Mouse (Mus musculus) hematopoietic stem cell, adult 5-6 weeks (primary cell): ENCODE measurements at regions not wholly inside any gene's neighbourhood (a gene's known extent, or its start where the extent isn't known, plus 50 kb on each side); places are given as distances from the start of the nearest gene placed in this dataset.

Source experiments
- ATAC-seq, 2 experiments: fragments of 125-278 bp in 1 of 2; replicated peaks in 1 of 2; 2 replicates each; pipeline ENCODE4 v1.8.0; 2016 to 2017; ENCODE audit warnings: inconsistent platforms in 2 of 2, mild to moderate bottlenecking in 2 of 2, moderate number of reproducible peaks in 2 of 2, low read depth in 1 of 2, moderate TSS enrichment in 1 of 2; ENCODE audit not compliant: low FRiP score in 2 of 2, poor library complexity in 2 of 2, severe bottlenecking in 2 of 2, insufficient read depth in 1 of 2, low TSS enrichment in 1 of 2

DNA sequence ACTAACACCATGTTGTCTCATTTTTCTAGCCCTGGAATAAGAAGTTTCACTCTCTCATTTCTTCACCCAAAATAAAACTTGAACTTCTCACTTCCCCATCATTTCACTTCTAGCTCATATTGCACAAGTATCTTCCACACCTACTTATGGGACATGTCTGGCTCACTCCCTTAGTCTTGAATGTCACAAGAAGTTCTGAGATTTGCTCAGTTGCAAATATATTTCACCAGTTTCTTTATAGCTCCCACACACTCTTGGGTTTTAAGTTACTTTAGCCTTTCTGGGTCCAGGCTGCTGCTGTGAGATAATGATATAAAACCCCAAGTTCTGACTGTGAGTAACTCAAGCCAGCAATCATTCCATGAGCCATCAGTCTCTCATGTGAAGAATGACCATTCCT lies 350.0 kb upstream of the Plxna2 start:
- no peak for ATAC-seq

DNA sequence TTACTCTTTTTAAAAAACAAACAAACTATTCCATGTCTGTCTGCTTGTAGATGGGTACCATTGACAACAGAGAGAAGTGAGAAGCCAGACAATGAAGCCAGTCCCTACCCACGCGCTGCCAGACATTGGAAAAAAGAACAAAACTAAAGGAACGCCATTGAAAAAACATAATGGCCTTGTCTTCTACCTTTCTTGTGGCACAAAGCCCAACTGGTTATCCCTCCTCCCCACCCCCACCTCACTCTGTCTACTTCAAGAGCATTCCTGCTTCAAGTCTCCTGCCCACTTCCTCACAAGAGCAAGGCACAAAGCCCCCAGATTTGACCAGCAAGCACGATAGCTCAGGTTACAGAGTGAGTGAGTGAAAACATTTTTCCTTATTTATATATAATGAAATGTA lies 355.6 kb upstream of the Plxna2 start:
- no peak for ATAC-seq

DNA sequence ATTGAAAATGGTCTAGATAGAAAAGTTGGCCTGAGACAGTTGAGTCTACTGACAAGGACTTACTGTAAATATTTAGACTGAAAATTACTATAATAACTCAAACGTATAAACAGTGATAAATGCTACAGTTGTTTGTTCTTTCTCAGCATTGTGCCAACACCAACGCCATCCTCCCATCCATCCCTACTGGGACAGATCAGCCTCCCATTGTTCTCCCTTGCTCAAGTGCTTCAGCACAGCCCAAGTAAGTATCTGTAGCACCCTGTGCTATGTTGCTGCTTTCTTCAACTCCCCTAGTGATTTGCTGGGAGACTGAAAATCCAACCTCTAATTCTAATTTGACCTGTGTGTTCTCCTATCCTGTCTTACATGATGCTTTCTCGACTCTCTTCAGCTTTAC lies 358.1 kb upstream of the Plxna2 start:
- ATAC-seq, result no peak

DNA sequence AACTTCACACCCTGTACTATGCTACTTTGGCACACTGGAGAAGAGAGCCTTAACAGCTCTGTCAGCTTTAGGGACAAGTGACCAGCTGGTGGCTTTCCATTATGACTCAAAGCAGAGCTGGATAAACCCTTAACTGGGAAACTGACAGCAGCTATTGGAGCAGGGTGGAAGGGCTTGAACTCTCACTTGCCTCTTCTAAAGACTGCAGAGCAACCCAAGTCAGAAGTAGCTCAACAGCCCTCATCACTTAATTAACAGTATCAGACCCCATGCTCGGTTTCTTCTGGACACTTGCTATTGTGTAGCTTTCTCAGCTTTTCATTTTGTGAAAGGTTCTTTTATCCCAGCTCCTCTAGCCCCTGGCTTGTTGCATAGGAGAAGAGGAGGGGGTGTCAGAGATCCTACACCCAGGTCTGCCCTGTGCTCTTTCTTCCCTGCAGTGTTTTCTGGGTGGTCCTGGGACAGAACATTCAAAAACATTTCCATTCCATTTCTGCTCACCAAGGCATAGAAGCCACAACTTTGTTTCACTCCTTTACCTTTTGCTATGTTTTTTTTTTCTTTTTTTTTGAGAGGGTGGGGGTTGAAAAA lies 373.1 kb upstream of the Plxna2 start:
- ATAC-seq, result no peak

DNA sequence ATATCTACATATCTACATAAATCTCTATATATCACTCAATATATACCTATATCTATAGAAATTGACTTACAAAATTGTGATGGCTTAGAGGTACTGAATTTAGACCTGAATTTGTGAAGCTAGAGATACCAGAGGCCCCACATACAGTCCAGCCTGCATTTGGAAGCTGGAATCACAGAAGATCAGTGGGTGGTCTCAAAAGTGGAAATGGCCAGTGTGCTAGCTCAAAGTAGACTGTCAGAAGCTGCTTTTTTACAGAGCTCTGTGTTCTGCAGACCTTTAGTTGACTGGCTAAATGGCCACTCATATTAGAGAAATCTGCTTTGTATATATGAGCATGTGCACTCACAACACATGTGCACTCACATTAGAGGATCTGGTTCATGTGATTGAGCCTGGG lies 376.9 kb upstream of the Plxna2 start:
- no peak for ATAC-seq

DNA sequence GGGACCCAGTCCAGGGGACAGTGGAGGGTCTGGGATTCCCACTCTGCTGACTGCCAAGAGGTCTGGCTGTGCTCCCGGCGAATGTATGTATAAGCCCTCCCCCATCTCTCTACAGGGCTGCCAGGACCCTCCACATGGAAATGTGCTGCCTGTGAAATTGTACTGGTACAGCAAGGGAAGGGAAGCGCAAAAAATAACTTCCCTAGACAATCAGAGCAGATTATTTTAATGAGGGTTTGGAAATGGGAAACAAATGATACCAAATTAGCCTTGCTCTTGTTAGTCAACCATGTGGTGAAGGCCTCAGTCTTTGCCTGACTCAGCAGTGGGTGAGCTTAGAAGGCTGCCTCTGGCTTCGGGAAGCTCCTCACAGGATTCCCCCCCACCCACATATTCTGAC lies 386.8 kb upstream of the Plxna2 start:
- ATAC-seq, result no peak

DNA sequence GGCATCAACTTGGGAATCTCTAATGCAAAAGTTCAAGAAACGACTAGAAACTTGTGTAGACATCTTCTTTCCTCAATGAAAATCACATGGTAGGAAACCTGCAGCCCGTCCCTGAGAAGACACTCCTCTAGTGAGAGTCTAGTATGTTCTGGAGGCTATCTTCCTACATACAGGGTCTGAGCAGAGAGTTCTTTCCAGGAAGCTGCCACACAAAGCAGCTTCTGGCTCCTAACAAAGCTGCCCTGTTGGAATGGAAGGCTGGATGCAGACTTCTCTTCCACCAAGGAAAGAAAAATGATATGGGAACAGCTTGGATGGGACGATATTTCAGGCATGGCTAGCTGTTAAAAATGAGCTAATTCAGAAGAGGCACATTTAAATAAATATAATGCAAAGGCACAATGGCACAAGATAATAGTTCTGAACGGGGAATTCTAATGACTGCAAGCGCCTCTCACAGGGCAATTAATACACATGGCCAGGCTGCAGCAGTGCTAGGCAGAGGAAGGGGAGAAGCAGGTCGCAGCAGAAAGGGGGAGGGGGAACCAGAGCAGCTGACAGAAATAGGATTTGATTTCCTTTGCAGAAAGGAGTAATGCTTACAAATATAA lies 391.4 kb upstream of the Plxna2 start:
- ATAC-seq, result no peak

DNA sequence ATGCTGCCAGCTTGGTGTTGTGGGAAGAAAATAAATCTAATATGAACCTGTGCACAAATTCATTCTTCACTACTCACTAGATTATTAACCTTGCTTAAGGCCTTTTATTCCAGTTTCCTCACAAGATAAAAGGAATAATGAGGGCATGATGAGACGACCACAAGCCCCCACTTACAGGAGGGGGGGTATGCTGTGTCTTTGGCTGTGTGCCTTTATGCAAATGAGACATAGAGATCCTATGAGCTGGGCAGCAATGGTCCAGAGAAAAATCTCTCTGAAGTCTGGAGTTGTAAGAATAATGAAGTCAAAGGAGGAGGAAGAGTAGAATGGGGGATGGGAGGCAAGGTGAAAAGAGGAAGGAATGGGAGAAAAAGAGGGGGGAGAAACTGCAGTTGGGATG lies 392.2 kb upstream of the Plxna2 start:
- ATAC-seq, result no peak

DNA sequence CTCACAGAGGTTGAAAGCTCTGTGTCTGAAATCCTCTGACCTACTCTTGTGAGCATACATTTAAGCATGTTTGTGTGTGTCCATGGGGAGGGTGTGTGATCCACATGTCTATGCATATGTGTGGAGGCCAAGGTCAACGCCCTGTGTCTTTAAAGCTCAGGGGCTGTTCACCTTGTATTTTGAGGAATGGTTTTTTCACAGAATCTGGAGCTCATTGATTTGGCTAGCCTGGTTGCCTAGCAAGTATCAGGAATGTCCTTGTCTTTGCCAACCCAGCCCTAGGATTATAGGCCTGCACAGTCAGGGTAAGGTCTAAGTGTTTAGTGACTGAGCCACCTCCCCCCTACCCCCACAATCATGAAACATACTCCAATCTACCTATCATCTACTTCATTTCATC lies 394.0 kb upstream of the Plxna2 start:
- no peak for ATAC-seq

DNA sequence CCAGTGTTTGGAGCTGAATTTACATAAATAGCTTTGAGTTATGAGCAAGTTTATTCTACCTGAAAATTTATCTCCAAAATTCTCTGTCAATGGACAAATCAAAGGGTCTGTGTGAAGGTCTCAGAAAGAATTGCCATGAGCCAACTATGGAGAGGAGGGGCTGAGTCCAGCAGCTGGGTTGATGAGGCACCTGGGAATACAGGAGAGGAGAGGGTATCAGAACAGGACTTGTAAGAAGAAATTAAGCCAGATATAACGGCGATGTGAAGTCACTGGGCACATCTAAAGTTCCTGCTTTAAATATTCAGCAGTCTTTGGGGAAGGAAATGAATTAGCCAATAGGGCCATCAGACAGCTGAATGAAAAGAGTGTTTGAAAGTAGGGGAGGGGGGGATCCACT lies 394.4 kb upstream of the Plxna2 start:
- ATAC-seq, result 0 out of 4 replicates have a peak, but pooled peaks of 1 of the 2 experiments have one; percentile 8

DNA sequence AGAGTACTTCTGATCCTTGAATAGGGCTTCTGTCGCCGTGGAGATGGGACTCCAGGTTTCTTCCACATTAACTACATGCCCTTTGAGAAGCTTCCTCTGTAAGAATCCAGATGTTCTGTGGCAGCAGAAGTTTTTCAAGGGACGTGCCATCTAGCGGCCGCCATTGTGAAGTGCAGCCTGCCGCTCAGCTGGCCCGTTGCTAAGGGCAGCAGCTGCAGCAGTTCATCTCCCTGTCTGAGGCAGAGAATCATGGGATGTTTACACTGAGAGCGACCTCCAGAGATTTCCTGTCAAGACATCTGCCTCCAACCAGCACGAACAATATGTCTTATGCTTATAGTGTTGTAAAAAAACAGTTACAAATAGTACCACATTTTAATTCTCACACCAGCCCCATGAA lies 395.0 kb upstream of the Plxna2 start:
- ATAC-seq, result peak; percentile 85 to 93

DNA sequence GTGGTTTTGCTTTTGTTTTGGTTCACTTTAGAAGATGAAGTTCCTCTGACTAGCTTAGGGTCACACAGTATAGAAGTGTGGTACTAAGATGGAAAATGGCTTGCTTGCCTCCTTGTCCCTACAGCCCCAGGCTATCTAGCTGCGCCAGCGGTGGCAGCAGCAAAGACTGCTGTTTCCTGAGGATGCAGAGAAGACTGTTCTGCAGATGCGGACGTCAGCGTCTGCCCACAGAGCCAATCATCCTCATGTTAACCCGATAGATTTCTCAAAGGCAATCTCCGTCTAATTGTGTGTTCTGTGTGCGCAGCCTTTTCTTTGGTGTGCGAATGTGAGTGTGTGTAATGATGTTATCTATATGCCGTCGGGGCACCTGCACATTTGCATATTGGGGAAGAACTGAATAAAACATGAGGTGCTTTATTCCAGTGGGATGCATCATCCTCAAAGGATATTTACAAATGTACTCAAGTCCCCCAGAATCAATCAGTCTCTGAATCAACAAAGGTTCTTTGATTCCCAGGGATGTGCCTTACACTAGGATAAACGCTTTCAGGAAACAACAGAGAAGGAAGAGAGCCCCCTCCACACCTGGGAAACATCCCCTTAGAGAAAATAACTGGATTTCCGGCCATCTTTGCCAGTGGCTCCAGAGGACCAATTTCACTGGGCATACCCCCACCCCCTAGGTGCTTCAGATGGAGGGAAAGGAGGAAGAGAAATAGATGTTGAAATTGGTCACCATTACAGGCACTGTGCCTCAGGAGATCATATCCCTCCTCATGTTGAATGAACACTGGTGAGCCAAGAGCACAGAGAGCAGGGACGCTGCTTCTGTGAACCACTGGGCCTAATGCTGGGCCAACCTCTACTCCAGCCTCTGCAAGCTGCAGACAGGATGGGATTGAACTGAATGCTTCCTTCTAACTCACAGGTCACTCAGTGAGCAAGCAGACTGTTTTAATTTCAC lies 409.7 kb upstream of the Plxna2 start:
- peak; percentile 4 to 25; a peak in 1 of 4 replicates for ATAC-seq

DNA sequence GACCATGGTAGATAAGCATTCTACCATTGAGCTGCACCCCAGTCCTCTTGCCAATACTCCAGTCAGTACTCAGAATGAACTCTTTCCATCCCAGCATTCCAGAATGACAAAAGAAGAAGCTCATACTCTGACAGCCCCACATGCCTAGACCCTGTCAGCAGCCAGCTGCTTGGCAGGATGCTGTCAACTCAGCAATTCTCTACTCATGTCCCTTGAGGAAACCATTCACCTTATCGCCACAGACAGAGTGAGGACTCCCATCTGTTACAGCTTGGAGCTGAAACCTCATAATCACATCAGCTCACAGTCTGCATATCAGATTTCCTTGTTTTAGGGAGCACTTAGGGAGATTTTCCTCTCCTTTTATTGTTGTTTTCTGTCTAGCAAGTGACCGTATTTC lies 420.5 kb upstream of the Plxna2 start:
- no peak for ATAC-seq

DNA sequence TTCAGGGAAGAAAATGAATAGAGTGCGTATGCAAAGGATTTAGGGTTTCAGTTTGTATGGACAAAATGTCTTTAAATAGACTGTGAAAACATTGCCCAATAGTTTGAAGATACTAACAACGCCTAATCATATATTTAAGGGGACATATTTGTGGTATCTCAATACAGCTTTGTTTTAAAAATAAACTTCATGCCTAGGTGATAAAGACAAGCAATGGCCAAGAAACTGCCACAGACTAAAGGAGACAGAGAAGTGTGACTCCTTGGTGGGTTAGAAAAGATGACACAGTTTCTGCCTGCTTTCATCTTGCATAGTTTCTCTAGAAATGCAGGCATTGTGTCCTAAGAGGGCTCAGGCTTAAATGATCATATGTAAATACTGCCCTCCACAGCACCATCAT lies 435.7 kb upstream of the Plxna2 start:
- ATAC-seq, result no peak

DNA sequence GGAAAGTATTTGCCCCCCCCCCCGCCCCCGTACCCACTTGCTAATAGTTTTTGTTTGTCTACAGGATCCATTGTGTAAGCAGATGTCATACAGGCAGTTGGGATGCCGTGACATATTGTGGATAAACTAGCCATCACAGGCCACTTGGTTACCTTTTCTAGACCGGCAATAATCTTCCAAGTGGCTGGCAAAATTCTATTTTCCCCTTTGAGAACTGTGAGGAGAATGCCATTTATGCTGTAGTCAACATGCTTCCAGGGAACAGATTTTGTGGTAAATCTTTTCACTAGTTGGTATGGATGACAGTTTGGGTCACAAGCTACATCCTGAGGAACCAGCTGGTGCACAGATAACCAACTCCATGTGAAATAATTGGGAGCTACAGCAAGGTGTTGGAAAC lies 456.5 kb upstream of the Plxna2 start:
- ATAC-seq, result no peak

DNA sequence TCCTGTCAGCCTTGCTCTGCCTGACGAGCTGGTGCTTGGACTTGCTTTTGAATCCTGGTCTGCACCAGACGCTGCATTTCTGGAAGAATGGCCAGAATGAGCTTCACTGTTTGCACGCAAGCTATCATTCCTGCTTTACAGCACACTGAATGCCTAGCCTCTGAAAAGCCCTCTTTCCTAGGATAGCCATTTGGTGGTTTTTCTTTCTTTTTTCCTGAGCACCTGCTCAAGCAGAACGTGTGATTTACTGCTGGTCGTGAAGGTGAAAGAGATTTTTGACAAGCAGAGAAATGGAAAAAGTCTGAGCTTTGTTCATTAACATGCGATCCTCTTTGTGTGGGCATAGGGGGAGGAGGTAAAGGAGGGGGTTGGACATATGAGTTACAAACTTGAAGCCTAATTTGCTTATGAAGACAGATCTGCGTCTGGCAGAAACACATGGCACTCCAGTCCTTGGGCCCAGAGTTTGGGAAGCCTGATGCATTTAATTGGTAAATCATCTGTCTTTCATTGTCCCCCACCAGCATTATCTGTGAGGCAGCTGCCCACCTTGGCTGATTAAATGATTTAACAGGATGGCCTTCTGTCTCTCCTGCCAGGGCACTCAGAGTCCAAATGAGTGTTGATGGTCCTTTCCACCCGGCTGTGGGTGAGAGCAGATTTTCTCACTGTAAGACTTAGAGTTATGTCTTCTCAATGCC lies 457.1 kb upstream of the Plxna2 start:
- no peak for ATAC-seq

DNA sequence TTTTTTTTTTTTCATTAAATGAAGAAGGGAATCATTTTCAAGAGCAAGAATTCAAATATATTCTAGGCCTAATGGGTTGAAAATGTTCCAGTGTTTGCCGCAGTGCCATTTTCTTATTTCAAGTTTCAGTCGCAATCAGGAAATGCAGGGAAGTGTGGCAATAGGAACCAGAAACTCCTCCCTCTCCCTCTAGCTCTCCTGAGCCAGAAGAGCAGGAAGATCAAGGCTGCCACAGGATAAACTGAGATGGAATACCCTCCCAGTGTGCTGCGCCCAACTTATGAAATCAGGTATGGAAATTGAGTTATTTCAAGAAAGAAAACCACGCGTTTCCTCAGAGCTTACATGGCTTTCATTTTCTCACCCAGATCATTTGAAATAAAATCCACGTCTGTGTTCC lies 460.8 kb upstream of the Plxna2 start:
- no peak; a peak in 1 of 4 replicates for ATAC-seq
